Mouse (Mus musculus) liver, postnatal 0 days (tissue): ENCODE data around the gene Snx21. TPM values are rescaled to one million over a fixed set of nuclear protein-coding genes. Genes with fewer than 3 reads are reported as not detected.

Source experiments
- ATAC-seq: fragments of 200-750 bp; cut with Nextera tagmentation; 2 replicates; pipeline ENCODE4 v1.8.0; 2017; ENCODE audit warnings: mild to moderate bottlenecking, moderate library complexity
- DNase-seq: peaks from one replicate; pipeline ENCODE4 v3.0.0-alpha.2; 2016
- H3K27ac ChIP-seq: fragments of 300-500 bp; sonication (generic); 2 replicates; pipeline ENCODE4 v1.5.1; 2014; ENCODE audit warnings: antibody characterized with exemption, moderate library complexity, mild to moderate bottlenecking, low read depth
- H3K27me3 ChIP-seq: fragments of 300-500 bp; sonication (generic); 2 replicates; pipeline ENCODE4 v1.6.1; 2014; ENCODE audit warnings: low read length, control low read depth, mixed read lengths; ENCODE audit not compliant: insufficient read depth
- H3K36me3 ChIP-seq: fragments of 300-500 bp; sonication (generic); replicated peaks from 2 replicates; pipeline ENCODE4 v1.6.1; 2014; ENCODE audit warnings: mild to moderate bottlenecking, control low read depth, low read length, moderate library complexity, mixed read lengths; ENCODE audit not compliant: insufficient read depth
- H3K4me1 ChIP-seq: fragments of 300-500 bp; sonication (generic); 2 replicates; pipeline ENCODE4 v1.6.1; 2014; ENCODE audit warnings: antibody characterized with exemption, mild to moderate bottlenecking, control low read depth; ENCODE audit not compliant: insufficient read depth
- H3K4me2 ChIP-seq: fragments of 300-500 bp; sonication (generic); 2 replicates; pipeline ENCODE4 v1.6.1; 2014; ENCODE audit warnings: low read depth, mild to moderate bottlenecking, low read length, moderate library complexity, mixed read lengths
- H3K4me3 ChIP-seq: fragments of 300-500 bp; sonication (generic); 2 replicates; pipeline ENCODE4 v1.5.1; 2014; ENCODE audit warnings: low read depth, low read length
- H3K9ac ChIP-seq: fragments of 300-500 bp; sonication (generic); replicated peaks from 2 replicates; pipeline ENCODE4 v1.6.1; 2014; ENCODE audit warnings: mild to moderate bottlenecking, moderate library complexity
- H3K9me3 ChIP-seq: fragments of 300-500 bp; sonication (generic); 2 replicates; pipeline ENCODE4 v1.6.1; 2016; ENCODE audit warnings: mild to moderate bottlenecking, control low read depth, low read length, mixed read lengths
- CTCF ChIP-seq: sonication (generic); IDR thresholded peaks from 2 replicates; pipeline ENCODE4 v1.5.1; 2016; ENCODE audit warnings: antibody characterized with exemption, low read depth
- EP300 ChIP-seq: IDR thresholded peaks from 2 replicates; pipeline ENCODE4 v1.6.1; 2016; ENCODE audit warnings: antibody characterized with exemption, low read depth, mild to moderate bottlenecking
- WGBS: fragments of 180-500 bp; shearing (Covaris S2); extraction: QIAGEN DNeasy Blood & Tissue Kit; methylation state at CpG from one replicate; pipeline ENCODE4 v1.1.7; 2014; ENCODE audit not compliant: insufficient replicate concordance; 5-methylcytosine and 5-hydroxymethylcytosine counted together
- polyA plus RNA-seq: library from polyadenylated mRNA; unstranded; fragments of >200 nt; fragmentation: Nextera tagmentation; extraction: Ambion mirVana; gene quantifications from 2 replicates; pipeline ENCODE4 v1.2.1, GENCODE M21; 2015

Snx21 gene
- polyA plus RNA-seq, 1 experiment from 2014 or later: 6.1 TPM

DNA sequence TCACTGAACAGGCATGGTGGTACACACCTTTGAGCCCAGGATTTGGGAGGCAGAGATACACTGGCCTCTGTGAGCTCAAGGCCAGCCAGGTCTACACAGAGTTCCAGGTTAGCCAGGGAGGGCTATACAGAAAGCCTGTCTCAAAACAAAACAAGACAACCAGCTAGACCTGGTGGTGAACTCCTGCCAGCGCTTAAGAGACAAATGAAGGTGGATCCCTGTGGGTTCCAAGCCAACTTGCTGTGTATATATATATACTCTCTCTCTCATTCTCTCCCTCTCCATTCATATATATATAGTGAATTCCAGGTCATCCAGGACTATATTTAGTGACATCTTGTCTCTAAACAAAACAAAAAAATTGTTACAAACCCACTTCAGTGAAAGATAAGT lies 18.3 kb downstream of the Snx21 start:
- Histone ChIP-seq H3K9ac (peak overlapping the region; percentile 82), H3K9me3 (no peaks in the 10 kb centered on the region), H3K4me2 (peak overlapping the region; percentile 77), H3K36me3 (peaks cover 21% of the 10 kb centered on the region), H3K27ac (peak overlapping the region; percentile 93), H3K4me1 (peaks cover 29% of the 10 kb centered on the region), H3K4me3 (peak overlapping the region; percentile 85), H3K27me3 (no peaks in the 10 kb centered on the region)
- ATAC-seq (no peak), DNase-seq (no peak)
- 59% methylated on average over 1 of the region's 1 CpGs for WGBS
- TF ChIP-seq CTCF (no peak), EP300 (no peak)

DNA sequence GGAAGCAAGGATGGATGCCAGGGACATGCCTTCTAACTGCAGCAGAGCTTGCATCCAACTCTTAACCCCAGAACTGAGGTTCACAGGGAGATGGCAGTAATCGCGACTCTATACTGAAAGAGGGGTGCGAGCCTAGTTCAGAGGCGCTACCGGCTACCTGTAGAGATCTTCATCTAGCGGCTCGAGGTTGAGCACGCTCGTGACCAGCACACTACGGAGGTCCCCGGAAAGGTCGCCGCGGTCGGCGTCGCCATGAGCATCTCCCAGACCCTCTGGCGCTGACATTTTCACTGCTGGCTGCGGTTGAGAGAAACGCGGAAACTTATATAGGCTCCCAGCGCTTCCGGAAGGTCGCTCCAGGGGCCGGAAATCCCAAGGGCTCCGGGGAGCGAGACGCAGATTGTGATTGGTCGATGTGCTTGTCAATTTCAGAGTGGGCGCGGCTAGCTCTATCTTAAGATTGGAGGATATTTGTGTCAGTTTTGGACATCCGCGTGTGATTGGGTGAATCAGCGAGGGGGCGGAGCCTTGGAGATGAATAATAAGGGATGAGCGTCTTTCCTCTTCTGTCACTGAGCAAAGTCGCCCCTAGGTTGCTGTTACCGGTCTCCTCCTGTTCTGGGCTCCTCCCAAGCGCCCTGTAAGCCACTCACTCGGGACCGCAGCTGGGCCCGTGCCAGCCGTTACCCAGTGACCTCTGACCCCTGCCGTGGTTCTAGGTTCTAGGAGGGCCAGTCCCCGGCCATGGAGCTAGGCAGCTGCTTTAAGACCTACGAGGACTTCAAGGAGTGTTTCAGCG lies 19.1 kb downstream of the Snx21 start, which contains the start of the genes Acot8 and Zswim3:
TSS of gene Acot8 (minus strand) at position 350 of the 799 bp plus-strand sequence.
TSS of gene Zswim3 (plus strand) at position 566 of the 799 bp plus-strand sequence.
- DNase-seq: peak; percentile 98
- TF ChIP-seq EP300 (peak; percentile 86), CTCF (no peak)
- Histone ChIP-seq H3K36me3 (peaks cover 18% of the 10 kb centered on the region), H3K9me3 (no peaks in the 10 kb centered on the region), H3K9ac (peak within 1 kb of the TSS; percentile 82), H3K4me3 (peak within 1 kb of the TSS; percentile 85), H3K4me2 (peak within 1 kb of the TSS; percentile 83), H3K4me1 (peaks cover 29% of the 10 kb centered on the region), H3K27me3 (no peaks in the 10 kb centered on the region), H3K27ac (peak within 1 kb of the TSS; percentile 93)
- WGBS: under 1% methylated on average over 47 of the region's 47 CpGs
- peak; percentile 96 for ATAC-seq

DNA sequence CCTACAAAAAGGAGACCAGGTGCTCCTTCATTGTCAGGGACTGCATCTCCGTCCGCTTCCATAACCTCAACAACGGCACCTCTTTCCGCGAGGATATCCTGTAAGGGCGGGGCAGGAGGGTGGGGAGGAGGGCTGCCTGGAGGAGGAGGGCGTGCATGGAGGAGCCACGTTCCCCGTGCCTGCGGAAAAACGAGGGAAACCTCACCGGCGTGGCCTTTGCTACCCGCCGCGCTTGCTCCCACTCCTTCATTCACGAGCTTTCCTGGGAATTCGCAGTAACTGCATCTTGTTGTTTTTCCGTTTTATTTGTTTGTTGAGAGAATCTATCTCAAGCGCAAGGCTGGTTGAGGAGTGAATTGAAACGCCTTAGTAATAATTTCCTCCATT lies 19.7 kb downstream of the Snx21 start:
- WGBS: 1% methylated on average over 21 of the region's 21 CpGs
- Histone ChIP-seq H3K27me3 (no peaks in the 10 kb centered on the region), H3K9me3 (no peaks in the 10 kb centered on the region), H3K4me1 (peaks cover 29% of the 10 kb centered on the region), H3K9ac (peak overlapping the region; percentile 62), H3K4me3 (peak overlapping the region; percentile 85), H3K27ac (peak overlapping the region; percentile 93), H3K36me3 (peaks cover 14% of the 10 kb centered on the region; the same call in 1 of the 2 replicates), H3K4me2 (peak overlapping the region; percentile 83)
- no peak for DNase-seq
- TF ChIP-seq EP300: no peak
- no peak for TF ChIP-seq CTCF
- peak; percentile 70 for ATAC-seq

DNA sequence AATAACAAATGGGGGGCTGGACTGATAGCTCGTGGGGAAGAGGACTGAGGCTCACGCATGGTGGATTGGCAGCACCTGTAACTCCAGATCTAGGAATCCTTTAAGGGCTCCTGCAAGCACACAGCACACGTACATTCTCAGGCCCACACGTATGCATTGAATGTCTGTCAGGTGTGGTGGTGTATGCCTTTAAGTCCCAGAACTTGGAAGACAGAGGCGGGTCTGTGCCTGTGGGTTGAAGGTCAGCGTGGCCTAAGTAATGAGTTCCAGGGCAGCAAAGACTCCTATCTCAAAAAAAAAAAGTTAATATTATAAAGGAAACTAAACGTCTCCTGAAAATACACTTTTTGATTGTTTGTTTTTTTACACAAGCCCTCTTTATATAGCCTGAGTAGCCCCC lies 21.0 kb downstream of the Snx21 start:
- no peak for TF ChIP-seq CTCF
- TF ChIP-seq EP300: no peak
- Histone ChIP-seq H3K36me3 (peaks cover 8% of the 10 kb centered on the region; the same call in 1 of the 2 replicates), H3K9me3 (no peaks in the 10 kb centered on the region), H3K27me3 (no peaks in the 10 kb centered on the region), H3K27ac (no peak overlapping the region), H3K9ac (no peak overlapping the region), H3K4me2 (no peak overlapping the region), H3K4me1 (peaks cover 29% of the 10 kb centered on the region), H3K4me3 (no peak overlapping the region)
- 68% methylated on average over 7 of the region's 7 CpGs for WGBS
- ATAC-seq: no peak
- DNase-seq: no peak

DNA sequence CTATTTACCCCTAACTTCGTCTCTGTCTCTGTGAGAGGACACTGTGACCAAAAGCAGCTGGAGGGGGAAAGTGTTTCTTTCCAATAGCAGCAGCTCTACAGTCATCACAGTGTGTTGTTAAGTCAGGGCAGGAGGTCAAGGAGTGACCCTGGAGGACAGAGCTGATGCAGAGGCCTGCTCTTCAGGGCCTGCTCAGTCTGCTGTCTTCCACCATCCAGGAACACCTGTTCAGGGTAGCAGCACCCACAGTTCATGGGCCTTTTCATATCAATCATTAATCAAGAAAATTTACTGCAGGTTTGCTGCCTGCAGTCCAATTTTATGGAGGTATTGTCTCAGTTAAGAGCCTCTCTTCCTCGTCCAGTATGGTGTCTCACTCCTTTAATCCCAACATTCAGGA lies 27.9 kb downstream of the Snx21 start:
- WGBS: 62% methylated on average over 2 of the region's 2 CpGs
- Histone ChIP-seq H3K9ac (no peak overlapping the region), H3K4me1 (peaks cover 3% of the 10 kb centered on the region; the same call in 1 of the 2 replicates), H3K27me3 (no peaks in the 10 kb centered on the region), H3K27ac (no peak overlapping the region), H3K9me3 (no peaks in the 10 kb centered on the region), H3K36me3 (peaks cover 11% of the 10 kb centered on the region), H3K4me3 (no peak overlapping the region), H3K4me2 (no peak overlapping the region)
- TF ChIP-seq EP300 (no peak), CTCF (no peak)
- DNase-seq (no peak), ATAC-seq (no peak)

DNA sequence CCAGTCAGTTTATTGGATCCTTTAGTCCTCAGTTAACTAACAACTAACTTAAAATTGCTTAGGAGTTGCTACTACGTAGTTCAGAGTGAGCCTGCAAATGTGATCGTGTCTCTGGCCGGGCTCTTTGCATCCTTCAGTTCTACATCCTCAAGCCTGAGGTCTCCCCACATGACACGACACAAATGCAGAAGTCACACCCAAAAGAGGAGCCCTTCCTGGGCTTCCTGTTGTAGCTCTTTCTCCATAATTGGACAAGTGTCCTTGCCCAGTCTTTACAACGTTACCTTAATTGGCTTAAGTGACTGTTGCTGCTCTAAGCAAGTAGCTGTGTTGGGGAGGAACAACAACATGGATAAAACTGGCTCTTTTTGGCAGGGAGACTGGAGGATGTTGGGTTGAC lies 29.7 kb downstream of the Snx21 start:
- H3K9ac ChIP-seq: no peak overlapping the region
- TF ChIP-seq CTCF: no peak
- no peak for TF ChIP-seq EP300
- peaks cover 6% of the 10 kb centered on the region for H3K36me3 ChIP-seq
- no peak overlapping the region for H3K4me3 ChIP-seq
- ATAC-seq (peak; percentile 59), DNase-seq (peak; percentile 20)
- H3K4me1 ChIP-seq: peaks cover 3% of the 10 kb centered on the region; the same call in 1 of the 2 replicates
- WGBS: 58% methylated on average over 5 of the region's 5 CpGs
- H3K9me3 ChIP-seq: no peaks in the 10 kb centered on the region
- H3K27ac ChIP-seq: peak overlapping the region; percentile 67
- no peaks in the 10 kb centered on the region for H3K27me3 ChIP-seq
- peak overlapping the region; percentile 4; the same call in 1 of the 2 replicates for H3K4me2 ChIP-seq
